20 mouse cellular contexts compared by ENCODE assay signal in the genomic region with DNA sequence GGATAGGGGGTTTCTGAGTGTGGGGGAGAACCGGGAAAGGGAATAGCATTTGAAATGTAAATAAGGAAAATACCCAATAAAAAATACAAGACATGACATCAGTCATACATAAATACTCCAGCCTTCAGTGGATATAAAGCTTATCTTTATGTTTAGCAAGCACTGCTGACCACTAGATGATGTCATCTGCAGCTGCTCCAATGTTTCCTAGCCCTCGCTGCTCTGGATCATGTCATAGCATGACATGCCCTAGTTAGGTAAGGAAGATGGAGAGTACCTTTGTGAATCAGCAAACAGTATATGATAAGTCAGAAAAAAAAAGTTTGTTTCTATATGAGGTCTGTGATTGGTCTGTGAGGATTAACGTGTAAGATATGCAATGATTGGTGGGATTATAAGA.
DNase-seq lines count a peak whose midpoint lies in the region; ATAC-seq and TF ChIP-seq lines count a peak whose summit lies in the region.
"Had no signal": no experiment of that assay in that cellular context is flagged by ENCODE, and none has a peak within 500 bp of the region (broad histone marks: within the 10 kb centered on the region; RNA-seq: fewer than 3 reads in every experiment).

No protein-coding gene starts in this region.

- no peak for ATAC-seq in intestine, embryonic 15.5 days
- ATAC-seq: activated CD4-positive, CD25-positive, alpha-beta regulatory T cell, adult 4 months; CD4-positive, CD25-positive, alpha-beta regulatory T cell, adult 4 months; Patski had no signal

- no peaks in the 10 kb centered on the region for H3K27me3 ChIP-seq in C2C12 (ENCODE audit: control insufficient read depth, insufficient read depth, insufficient read length)
- H3K27me3 ChIP-seq in myocyte (ENCODE audit: control insufficient read depth, insufficient read depth, insufficient read length): no peaks in the 10 kb centered on the region
- H3K27me3 ChIP-seq in intestine, embryonic 15.5 days (replicated peaks): no peaks in the 10 kb centered on the region
- H3K27me3 ChIP-seq: CH12.LX, Patski had no signal

- H3K4me3 ChIP-seq in C2C12 (ENCODE audit: insufficient read depth, poor library complexity, severe bottlenecking): no peak overlapping the region
- H3K4me3 ChIP-seq in myocyte: no peak overlapping the region
- no peak overlapping the region for H3K4me3 ChIP-seq in intestine, embryonic 15.5 days (replicated peaks)

- no peaks in the 10 kb centered on the region for H3K36me3 ChIP-seq in C2C12 (ENCODE audit: control insufficient read depth, insufficient read depth)
- H3K36me3 ChIP-seq in myocyte (ENCODE audit: control insufficient read depth, insufficient read depth): no peaks in the 10 kb centered on the region
- no peaks in the 10 kb centered on the region for H3K36me3 ChIP-seq in intestine, embryonic 15.5 days
- H3K36me3 ChIP-seq: G1E had no signal

- H3K79me2 ChIP-seq in C2C12 (ENCODE audit: control insufficient read depth, insufficient read depth): no peaks in the 10 kb centered on the region
- no peaks in the 10 kb centered on the region for H3K79me2 ChIP-seq in myocyte (ENCODE audit: control insufficient read depth, insufficient read depth)

- no peak overlapping the region for H3K4me2 ChIP-seq in myocyte (ENCODE audit: low read depth)
- H3K4me2 ChIP-seq in intestine, embryonic 15.5 days (replicated peaks): no peak overlapping the region

- WGBS in intestine, embryonic 15.5 days: 75% methylated on average over 3 of the region's 3 CpGs

- no peak for TF ChIP-seq CTCF in C2C12 (IDR thresholded peaks at IDR 0.05; ENCODE audit: control insufficient read depth, insufficient read depth, insufficient read length)

- intact Hi-C loops in gastrocnemius, postnatal 14 days (cut with DNase I; ENCODE audit: low total_unique reads): no loop called here

- H3K9ac ChIP-seq in intestine, embryonic 15.5 days: no peak overlapping the region

- no peaks in the 10 kb centered on the region for H3K9me3 ChIP-seq in intestine, embryonic 15.5 days
- H3K9me3 ChIP-seq: G1E had no signal

- no peak overlapping the region for H3ac ChIP-seq in C2C12 (ENCODE audit: control insufficient read depth, insufficient read length, low read depth)
- no peak overlapping the region for H3ac ChIP-seq in myocyte (ENCODE audit: control insufficient read depth, insufficient read length)

- no peak for DNase-seq in gastrocnemius, postnatal 14 days
- DNase-seq: adrenal gland, adult 2 months; adrenal gland, adult 8-10 months; adrenal gland, postnatal 10 days; adrenal gland, postnatal 14 days; adrenal gland, postnatal 25 days; adrenal gland, postnatal 36 days; B cell, adult 2 months; cerebellum, adult 11 months; cerebellum, adult 11-12 months; cerebellum, adult 18-20 months; cerebellum, adult 2 months had no signal

- no peaks in the 10 kb centered on the region for H3K79me3 ChIP-seq in C2C12 (ENCODE audit: low read depth)

- H3K27ac ChIP-seq in intestine, embryonic 15.5 days: no peak overlapping the region

- H3K4me1 ChIP-seq in intestine, embryonic 15.5 days (replicated peaks): no peaks in the 10 kb centered on the region

- TF ChIP-seq POLR2A in myocyte (IDR thresholded peaks at IDR 0.05; ENCODE audit: insufficient read length, low read depth): no peak

TF ChIP-seq in C2C12, 6 proteins besides CTCF, POLR2A, EP300 and RAD21:
- TF ChIP-seq CEBPB (IDR thresholded peaks at IDR 0.05; ENCODE audit: low read depth) (no peak), MYOD1 (IDR thresholded peaks at IDR 0.05; ENCODE audit: control insufficient read depth, insufficient read length, low read depth) (peak; percentile 89)
TF ChIP-seq in C2C12: peak in this region for 1.

TF ChIP-seq in myocyte, 11 proteins besides CTCF, POLR2A, EP300 and RAD21:
- TF ChIP-seq CEBPB (IDR thresholded peaks at IDR 0.05; ENCODE audit: insufficient read depth, poor library complexity, severe bottlenecking): peak; percentile 47; the same call in 1 of the 2 replicates
- TF ChIP-seq TCF12 (IDR thresholded peaks at IDR 0.05; ENCODE audit: insufficient read depth, poor library complexity, severe bottlenecking): no peak
- TF ChIP-seq SRF (IDR thresholded peaks at IDR 0.05; ENCODE audit: control insufficient read depth, insufficient read length, low read depth): no peak
- peak in 2 of 3 experiments; percentile 64 to 74 for TF ChIP-seq MYOD1 (IDR thresholded peaks at IDR 0.05; ENCODE audit: control insufficient read depth in 1 of 3, insufficient read length in 2 of 3, low read depth in 2 of 3)
- TF ChIP-seq POLR2AphosphoS2 (IDR thresholded peaks at IDR 0.05; ENCODE audit: insufficient read length, low read depth): no peak
- no peak for TF ChIP-seq E2F4 (IDR thresholded peaks at IDR 0.05; ENCODE audit: insufficient read depth)
